Mouse (Mus musculus) lung, adult 2 months (tissue): ENCODE results near the gene Rnf207.

Source experiments
- CTCF ChIP-seq: fragments of 200-500 bp; IDR thresholded peaks from 2 replicates; pipeline ENCODE4 v1.5.1; 2011; ENCODE audit warnings: mild to moderate bottlenecking, low read length, control low read depth; ENCODE audit not compliant: insufficient read depth
- POLR2A ChIP-seq: fragments of 200-500 bp; IDR thresholded peaks from 2 replicates; pipeline ENCODE4 v1.6.1; 2011; ENCODE audit warnings: low read depth, mild to moderate bottlenecking, control low read depth, low read length, borderline replicate concordance; ENCODE audit errors: extremely low read depth

DNA sequence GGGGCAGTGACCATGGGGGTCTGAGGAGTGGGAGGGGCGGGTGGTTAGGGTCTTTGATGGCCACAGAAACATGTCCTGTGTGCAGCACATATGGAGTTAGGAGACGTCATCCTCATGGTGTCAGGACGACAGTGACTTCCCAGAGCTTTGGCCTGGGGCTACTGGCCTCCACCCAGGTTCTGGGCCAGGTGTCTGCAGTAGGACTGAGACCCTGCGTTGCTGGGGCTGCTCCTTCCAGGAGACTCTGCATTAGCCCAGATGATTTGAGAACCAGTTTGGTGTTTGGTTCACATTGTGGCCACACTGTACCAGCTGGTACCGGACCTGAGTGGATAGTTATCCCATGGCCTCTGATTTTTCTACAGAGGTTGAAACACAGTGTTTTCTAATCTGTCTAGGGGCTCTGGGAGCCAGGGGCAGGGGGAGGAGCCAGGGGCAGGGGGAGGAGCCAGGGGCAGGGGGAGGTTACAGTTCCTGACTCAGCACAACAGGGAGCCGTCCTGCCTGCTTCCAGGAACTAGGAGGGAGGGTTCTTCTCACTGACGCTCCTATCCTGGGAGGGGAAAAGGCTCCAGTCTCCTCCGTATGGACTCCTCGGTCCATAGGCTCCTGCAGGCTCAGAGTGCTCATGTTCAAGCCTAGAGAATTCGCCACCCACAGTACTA, 55.1 kb downstream of the Rnf207 start:
- TF ChIP-seq CTCF (no peak), POLR2A (no peak)
